Mouse (Mus musculus) spleen, postnatal 14 days (tissue): ENCODE data around the gene Tanc2.

ENCODE experiments used
- DNase-seq, 2 experiments: peaks; one replicate each; pipeline ENCODE4 v3.0.0; 2021 to 2022; ENCODE audit warnings: low spot score in 2 of 2

Tanc2 gene

DNA sequence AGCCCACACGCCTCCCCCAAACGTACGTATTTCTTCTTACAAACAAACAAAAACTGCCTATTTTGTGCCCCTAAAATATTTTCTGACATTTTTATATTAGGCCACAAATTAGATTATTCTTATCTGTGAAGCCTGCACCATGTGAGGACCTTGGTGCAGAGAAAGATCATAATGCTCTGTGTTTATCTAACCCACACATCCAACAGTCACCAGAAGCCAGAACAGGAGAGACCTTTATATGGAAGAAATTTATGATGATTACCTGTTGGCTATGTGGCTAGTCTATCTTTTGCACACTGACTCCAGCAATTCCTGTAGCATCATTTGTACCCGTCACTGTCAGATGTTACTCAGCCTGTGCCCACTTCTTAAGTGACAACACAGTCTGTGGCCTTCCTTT lies 245.4 kb downstream of the Tanc2 start:
- DNase-seq = no peak

DNA sequence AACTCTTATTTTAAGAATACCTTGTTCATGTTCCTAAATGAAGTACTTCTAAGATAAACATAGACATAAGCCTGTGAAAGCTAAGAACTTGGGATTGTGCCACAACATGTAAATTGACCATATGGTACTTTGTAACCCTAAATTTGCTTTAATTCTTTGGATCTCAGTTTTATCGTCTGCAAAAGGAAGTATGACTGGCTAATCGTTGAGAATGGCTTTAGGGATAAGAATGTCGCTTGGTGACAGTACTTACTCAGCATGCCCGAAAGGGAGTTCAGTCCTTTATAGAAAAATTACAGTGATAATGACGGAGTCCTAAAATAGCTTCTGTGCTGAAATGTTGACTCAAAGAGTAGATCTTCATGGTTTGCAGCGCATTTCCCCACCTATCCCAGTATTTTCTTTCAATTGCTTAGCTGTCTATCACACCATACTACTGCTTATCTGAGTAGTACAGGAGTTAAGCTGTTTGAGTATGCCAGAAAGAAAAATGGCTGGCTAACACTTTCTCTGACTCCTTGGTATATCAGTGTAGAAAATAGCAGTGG lies 246.6 kb downstream of the Tanc2 start:
- no peak for DNase-seq

DNA sequence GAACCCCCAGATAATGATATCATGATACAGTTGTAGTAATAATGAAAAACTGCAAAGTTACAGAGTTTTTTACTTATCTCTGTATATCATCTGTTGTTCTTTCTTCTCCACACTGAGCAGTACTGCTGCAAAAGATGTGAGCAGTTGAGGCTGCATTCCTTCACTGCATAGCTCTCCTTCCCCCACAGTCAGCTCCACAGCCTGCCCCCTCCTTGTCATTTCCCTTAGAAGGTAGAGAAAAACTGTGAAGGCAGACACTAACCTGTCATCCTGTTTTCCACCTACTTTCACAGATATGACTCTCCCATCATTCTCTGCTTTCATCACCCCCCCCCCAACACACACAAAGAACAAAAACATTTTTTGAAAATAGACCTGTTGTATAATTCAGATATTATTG lies 248.2 kb downstream of the Tanc2 start:
- no peak for DNase-seq

DNA sequence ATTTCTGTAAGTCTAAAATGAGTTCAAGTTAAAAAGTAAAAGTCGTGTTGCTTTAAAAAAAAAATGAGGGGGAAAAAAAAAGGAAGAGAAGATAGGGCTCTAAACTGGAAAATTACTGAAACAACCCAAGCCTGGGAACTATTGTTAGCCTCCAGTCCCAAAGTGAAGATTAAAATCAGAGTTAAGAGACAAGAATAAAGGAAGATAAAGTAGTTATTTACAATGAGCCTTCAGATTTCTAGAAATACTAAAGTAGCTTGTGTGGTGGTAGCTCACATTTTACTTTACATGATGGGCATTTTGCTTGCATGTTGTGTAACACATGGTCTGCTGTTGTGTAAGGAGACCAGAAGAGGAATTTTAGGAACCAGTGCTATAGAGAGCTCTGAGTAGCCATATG lies 256.1 kb downstream of the Tanc2 start:
- no peak for DNase-seq

DNA sequence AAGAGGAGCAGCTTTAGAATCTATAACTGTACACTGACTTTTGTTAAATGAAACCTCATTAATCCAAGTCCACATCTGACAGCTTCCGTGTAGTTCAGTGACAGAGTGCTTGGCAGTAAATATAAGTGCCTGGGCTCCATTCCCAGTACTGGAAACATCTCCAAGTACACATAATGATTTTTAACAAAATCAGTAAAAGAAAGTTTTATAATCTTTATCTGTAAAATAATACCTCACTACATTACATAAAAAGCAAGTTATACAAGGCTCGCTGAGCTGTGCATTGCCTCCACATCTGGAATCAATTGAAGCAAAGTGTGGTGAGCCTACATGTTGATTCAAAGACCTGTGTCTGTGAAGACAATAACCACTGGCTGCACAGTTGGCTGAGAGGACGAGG lies 265.7 kb downstream of the Tanc2 start:
- DNase-seq = no peak

DNA sequence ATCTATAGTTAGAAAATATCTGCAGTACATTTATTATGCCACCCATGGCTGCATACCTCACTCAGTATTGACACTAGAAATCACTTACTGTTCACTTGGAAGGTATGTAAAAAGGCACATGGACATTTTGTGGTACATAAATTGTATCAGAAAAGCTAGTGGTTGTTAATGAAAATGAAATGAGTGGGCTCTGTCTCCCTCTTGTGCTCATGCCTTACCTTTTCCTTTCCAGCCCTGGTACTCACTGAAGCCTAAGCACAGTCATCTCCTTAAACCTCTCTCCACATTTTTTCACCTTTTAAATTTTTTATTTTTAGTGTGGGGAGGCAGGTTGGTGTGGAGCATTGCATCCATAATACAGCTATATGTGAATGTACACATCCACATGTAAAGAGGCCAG lies 268.3 kb downstream of the Tanc2 start:
- DNase-seq = no peak

DNA sequence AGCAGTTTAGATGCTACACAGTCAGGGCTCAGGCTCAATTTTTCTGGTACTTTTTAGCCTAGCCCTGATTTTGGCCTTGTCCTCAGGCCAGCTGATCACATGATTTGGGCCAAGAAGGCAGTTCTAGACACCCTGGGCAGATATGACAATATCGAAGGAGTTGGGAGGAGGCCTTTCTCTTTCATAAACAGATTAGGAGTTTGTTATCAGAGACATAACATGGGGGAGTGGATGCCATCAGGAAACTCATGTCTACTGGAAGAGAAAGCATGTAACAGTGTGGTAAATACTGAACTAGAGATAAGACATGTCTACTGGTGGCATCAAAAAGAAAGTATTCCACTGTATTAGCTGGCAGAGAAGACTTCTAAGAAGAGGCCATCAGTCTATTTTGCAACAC lies 295.8 kb downstream of the Tanc2 start:
- DNase-seq = no peak

DNA sequence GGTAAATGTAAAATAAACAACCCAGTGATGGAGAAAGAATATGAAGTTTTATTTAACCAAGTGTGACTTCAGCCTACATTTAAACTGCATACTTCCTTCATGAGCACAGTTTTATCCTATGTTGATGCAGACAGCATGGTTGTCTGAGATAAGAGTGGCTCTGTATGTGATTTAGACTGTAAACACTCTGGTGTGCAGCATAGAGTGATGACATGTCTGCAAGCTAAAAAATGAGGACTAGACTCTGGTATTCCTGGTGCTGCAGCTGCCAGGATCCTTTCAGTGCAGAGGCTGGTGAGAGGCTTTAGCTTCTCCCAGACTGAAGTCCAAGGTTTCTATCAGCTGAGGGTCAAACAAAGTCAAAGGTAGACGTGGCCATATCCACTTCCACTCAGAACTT lies 297.5 kb downstream of the Tanc2 start:
- DNase-seq = no peak

DNA sequence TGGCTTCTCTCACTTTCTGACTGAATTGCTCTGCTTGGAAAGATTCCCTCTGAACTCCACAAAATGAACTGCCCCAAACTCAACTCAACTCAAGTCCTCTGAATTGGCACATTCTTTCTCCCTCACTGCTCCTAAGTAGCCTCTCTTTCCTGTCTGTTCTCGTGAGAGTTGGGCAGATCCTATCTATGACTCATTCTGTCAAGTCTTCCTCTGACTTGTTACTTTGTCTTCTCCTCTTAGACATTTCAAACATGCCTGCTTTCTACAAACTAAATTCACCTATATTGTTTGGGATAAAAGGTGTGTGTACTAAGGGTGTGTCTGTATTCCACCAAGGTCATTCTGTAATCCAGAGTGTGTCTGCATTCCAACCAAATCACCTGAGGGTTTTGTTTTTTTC lies 309.4 kb downstream of the Tanc2 start:
- no peak for DNase-seq

DNA sequence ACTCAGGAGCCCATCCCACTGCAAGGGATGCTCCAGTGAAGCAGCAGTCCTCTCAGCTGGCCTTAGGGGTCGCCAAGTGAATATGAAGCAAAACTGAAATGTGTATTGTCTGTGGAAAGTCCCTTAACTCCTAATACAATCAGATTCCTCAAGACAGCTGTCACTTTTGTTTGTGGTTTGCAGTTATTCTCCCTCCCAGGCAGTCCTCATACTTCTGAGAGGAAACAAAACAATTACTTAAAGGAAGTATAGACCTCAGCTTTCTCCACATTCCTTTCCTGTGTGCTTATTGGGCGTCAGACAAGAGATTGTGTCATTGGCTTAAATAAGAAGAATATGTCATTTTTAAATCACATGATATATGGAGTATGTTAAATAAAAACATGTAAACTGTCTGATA lies 311.7 kb downstream of the Tanc2 start:
- no peak for DNase-seq

DNA sequence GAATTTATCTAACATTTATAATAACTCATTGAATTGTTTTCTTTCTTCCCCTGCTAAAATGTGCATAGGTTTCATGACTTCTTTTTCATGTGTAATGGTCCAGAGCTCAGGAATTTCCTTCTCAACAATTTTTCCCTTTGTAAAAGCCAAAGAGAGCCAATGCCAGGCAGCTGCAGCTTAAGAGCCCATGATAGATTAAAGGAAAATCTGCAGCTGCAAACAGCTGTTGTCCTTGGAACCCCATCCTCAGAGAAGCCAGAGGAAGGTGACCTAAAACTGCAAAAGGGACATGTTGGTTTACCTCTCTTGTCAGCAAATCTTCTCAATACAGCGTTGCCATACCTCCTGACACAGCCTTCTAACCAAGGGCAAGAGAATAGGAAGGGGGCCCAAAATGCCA lies 313.2 kb downstream of the Tanc2 start:
- DNase-seq = no peak

DNA sequence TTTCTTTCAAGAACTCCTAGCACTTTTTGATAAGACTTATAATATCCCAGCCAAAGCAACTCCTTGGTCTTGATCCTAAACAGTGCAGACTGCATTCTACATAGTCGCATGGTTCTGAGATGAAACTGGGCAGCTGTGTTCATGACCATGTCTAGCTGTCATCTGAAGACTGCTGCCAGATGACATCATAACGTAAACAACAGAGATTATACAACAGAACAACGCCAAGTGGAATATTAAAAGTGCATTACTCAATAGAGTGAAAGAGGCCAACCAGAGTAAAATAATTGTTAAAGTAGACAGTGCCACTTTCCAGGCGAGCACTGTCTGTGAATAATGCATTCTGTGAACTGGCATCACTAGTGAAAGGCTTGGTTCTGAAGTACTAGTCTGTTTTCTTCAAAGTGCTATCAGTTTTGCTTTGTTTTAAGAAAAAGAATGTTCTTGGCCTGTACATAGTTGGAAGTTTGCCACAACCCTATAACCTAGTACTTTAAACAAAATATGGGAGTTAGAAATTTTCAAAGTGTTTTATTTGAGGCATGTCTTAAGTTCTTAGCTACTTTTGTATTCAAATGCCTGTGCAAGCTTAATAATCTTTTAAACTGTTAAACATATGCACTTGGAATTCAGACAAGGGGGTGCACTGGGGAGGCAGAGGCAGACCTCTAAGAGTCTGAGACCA lies 315.9 kb downstream of the Tanc2 start:
- no peak for DNase-seq

DNA sequence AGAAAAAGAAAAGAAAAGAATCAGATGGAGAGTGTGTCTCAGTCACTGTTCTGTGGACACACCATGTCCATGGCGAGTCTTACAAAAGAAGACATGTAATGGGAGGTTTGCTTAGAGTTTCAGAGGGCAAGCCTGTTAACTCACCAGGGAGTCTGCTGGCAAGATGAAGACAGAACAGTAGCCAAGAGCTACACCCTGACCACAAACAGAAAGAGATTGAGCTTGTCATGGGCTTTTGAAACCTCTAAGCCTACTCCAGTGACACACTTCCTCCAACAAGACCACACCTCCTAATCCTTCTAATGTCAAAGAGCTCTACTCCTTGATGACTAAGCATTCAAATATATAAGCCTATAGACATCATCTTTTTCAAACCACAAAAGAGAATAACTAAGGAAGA lies 317.6 kb downstream of the Tanc2 start:
- no peak for DNase-seq

DNA sequence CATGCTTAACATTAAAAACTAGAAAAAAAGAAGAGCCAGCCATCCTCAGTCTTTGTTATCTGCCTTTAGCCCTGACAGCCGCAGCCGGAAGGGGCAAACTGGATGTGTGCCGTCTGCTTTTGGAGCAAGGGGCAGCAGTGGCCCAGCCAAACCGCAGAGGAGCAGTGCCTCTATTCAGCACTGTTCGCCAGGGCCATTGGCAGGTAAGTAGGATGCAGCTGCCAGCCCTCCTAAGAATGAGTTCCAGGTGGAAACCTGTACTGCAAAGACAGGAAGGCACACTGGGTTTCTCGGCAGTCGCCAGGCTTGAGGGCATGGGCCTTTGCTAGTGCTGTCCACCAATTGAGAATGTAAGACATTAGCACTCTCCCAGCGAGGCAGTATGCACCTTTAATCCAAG lies 319.1 kb downstream of the Tanc2 start:
- no peak for DNase-seq

DNA sequence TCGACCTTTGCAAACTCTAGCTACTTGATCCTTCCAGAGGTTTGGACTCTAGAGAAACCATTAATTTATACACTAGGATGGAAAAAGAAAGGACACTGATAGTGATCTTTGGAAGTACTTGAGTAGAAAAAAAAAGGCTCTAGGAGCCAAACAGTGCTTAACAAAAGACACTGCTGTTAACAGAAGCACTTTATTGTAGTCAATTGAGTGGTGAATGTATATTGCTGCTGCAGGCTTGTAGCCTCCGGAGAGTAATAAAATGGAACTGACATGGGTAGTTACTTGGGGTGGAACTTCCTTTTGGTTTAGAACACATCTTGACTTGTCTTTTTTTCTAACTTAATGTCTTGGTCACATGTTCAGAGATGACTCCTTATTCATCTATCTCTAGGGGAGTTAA lies 319.8 kb downstream of the Tanc2 start:
- no peak for DNase-seq

DNA sequence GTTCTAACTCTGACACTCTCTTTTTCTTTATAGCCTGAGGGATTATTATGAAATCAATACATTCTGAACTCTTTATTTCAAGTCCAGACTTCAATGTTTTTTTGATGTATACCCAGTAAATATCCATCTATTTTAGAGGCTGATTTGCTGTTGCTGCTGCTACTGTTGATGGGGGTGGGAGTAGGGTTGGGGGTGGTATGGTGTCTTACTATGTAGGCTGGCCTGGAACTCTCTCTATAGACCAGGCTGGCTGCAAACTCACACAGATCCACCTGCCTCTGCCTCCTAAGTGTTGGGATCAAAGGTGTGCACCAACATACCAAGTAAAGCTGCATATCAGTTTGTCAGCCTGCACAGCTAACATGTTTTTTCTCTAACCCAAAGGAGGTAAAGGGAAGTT lies 321.4 kb downstream of the Tanc2 start:
- DNase-seq = no peak

DNA sequence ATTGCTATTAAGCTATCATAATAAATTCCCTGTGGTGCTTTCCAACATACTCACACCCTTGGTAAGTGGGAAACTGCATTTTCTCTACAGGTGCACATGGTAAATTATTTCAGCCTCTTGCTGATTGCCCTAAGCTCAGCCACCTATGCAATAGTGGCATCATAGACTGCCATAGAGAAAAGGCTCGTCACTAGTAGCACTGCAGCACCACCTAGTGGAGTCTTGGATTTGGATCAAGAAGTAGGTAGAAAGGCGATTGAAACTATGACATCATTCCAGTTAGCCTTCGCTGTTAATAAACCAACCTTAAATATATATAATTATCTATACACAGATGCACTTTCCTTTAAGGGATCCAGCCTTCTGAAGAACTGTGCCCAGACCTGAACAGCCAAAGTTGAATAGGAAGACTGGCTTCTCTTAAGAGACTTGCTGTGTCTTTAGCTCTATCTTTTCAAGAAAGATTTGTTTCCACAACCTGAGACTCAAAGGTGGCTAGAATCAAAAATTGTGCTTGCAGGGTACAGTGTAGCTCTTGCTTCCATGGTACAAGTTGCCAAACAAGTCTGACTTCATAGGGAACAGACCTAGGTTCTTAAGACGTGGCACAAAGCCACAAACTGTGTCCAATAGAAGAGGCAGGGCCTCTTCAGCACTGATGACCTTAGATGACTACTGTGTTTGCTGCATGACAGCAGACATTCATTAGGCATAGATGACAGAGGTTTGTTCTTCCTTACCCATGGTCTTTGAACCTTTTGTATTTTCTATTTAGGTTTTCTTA lies 322.0 kb downstream of the Tanc2 start:
- peak in 1 of 2 experiments; percentile 63 for DNase-seq

DNA sequence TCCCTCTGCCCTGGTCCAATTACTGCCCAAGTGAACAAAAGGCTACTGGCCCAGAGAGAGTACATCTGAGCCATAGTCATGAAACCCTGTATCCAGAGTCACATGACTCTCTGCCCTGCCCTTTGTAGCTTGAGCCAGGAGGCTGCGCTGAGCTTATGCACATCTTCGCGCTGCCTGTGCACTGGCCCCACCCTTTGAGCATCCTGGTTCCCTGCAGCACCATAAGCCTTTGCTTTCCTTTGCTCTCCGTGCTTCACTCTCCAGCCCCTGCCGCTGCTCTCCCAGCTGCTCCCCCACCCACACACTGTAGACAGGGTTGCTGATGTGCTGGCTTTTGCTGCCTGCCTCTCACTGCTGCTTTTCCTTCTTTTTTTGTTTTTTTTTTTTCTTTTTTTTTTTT lies 323.8 kb downstream of the Tanc2 start:
- no peak for DNase-seq

DNA sequence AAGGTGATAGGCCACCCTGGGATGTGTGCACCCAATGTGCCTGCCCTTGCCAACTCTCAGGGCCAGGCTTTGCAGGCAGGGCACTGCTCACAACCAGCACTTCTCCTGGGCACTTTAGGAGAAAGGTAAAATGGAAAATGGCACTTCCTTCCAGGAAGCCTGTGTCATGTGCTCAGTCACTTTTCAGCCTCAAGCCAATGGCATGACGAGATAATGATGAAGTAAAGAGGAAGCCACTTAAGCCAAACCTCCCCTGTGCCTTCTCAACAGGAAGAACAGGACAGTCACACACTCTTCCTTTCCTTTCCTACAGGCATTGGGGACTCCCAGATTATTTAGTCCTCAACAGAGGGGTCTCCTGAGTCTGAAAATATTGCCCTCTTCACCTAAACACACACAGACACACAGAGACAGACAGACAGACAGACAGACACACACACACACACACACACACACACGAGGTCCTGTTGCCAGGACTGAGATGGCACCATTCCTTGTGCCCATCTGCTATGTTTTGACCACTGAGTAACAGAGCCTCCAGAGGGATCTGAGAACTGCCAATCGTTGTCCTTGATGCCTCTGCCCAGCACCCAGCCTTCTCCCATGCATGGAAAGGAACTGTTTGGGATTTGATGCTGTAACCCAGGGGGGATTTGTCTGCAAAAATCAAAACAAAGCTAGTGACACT lies 330.5 kb downstream of the Tanc2 start:
- DNase-seq = no peak

DNA sequence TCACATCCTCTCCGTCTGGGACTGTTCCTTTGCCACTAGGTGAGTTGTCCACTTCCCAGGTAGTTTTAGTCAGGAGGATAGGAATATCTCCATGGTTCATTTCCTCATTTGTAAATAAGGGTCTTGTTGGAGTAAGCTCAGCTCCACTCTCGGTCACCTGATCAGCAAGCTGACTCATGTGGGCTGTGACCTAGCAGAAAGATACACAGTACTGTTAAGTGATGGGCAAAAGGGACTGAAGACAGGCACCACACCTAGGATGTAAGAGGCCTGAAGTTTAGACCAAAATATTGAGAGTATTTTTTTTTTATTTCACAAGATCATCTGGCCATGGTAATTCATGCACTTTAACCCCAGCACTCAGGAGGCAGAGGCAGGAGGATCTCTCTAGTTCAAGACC lies 331.1 kb downstream of the Tanc2 start:
- no peak for DNase-seq

DNA sequence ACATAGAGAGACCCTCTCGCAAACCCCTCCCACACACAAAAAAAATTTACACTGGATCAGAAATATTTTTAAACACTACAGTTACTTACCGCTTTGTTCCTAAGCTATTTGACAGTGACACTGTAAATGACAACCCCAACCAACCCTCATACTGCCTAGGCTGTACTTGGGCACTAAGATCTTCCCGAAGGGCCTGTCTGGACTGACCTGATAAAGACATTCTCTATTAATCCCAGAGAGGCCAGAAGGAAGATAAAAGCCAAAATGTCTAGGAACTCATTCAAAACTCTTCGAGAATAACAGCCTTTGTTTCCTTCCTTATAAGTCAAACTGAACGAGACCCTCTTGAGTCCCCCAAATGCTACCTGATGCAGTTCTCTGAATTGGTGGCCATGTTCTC lies 331.5 kb downstream of the Tanc2 start:
- DNase-seq = no peak

DNA sequence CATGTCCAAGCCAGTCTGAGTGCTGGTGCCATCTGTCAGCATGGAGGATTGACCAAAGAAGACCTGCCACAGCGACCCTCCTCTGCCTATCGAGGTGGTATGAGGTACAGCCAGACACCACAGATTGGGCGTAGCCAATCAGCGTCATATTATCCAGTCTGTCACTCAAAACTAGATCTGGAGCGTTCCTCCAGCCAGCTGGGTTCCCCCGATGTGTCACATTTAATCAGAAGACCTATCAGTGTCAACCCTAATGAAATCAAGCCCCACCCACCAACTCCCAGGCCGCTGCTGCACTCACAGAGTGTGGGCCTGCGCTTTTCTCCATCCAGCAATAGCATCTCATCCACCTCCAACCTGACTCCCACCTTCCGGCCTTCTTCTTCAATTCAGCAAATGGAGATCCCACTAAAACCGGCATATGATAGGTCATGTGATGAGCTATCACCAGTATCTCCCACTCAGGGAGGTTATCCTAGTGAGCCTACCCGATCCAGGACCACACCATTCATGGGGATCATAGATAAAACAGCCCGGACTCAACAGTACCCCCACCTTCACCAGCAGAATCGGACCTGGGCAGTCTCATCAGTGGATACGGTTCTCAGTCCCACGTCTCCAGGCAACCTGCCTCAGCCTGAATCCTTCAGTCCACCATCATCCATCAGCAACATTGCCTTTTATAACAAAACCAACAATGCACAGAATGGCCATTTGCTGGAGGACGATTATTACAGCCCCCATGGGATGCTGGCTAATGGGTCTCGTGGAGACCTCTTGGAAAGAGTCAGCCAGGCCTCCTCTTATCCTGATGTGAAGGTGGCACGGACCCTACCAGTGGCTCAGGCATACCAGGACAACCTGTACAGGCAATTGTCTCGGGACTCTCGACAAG lies 333.2 kb downstream of the Tanc2 start:
- no peak for DNase-seq
